Mouse (Mus musculus): ENCODE results near the gene Rpia. TPM values are rescaled to one million over a fixed set of nuclear protein-coding genes. Genes with fewer than 3 reads are reported as not detected.

Gene Rpia
- polyA plus RNA-seq, 1 experiment = 78.5 TPM

- TF ChIP-seq POLR2A (IDR thresholded peaks at IDR 0.05; ENCODE audit: borderline replicate concordance, control insufficient read depth, low read depth, low read length) (no peak), CTCF (IDR thresholded peaks at IDR 0.05; ENCODE audit: control insufficient read depth, insufficient read depth, low read length) (no peak)
- WGBS = 63% methylated on average over 6 of the region's 6 CpGs
- Histone ChIP-seq H3K27ac (ENCODE audit: control insufficient read depth, insufficient read depth, low read depth, low read length, poor library complexity) (no peak overlapping the region), H3K4me1 (ENCODE audit: control insufficient read depth, insufficient read depth, low read length) (peaks cover 4% of the 10 kb centered on the region), H3K4me3 (replicated peaks; ENCODE audit: control insufficient read depth, low read depth, low read length) (no peak overlapping the region)
Measured at GRCm38 (mm10) chr6:70796940-70797339, 4.9 kb upstream of the Rpia start.

GRCm38 (mm10) chr6:70792644-70793043 lies 612 bp upstream of the Rpia start:
- WGBS = 5% methylated on average over 8 of the region's 8 CpGs
- Histone ChIP-seq H3K4me1 (ENCODE audit: control insufficient read depth, insufficient read depth, low read length) (peaks cover 5% of the 10 kb centered on the region; the same call in 1 of the 2 replicates), H3K27ac (ENCODE audit: control insufficient read depth, insufficient read depth, low read depth, low read length, poor library complexity) (peak overlapping the region; percentile 31), H3K4me3 (replicated peaks; ENCODE audit: control insufficient read depth, low read depth, low read length) (peak overlapping the region; percentile 77)
- TF ChIP-seq POLR2A (IDR thresholded peaks at IDR 0.05; ENCODE audit: borderline replicate concordance, control insufficient read depth, low read depth, low read length) (no peak), CTCF (IDR thresholded peaks at IDR 0.05; ENCODE audit: control insufficient read depth, insufficient read depth, low read length) (no peak)

GRCm38 (mm10) chr6:70790852-70791761 lies 925 bp downstream of the Rpia start:
- peak overlapping the region; percentile 73 for H3K27ac ChIP-seq (ENCODE audit: control insufficient read depth, insufficient read depth, low read depth, low read length, poor library complexity)
- WGBS = under 1% methylated on average over 18 of the region's 18 CpGs
- H3K4me1 ChIP-seq (ENCODE audit: control insufficient read depth, insufficient read depth, low read length) = peaks cover 5% of the 10 kb centered on the region; the same call in 1 of the 2 replicates
- H3K4me3 ChIP-seq (replicated peaks; ENCODE audit: control insufficient read depth, low read depth, low read length) = peak overlapping the region; percentile 77
- no peak for TF ChIP-seq CTCF (IDR thresholded peaks at IDR 0.05; ENCODE audit: control insufficient read depth, insufficient read depth, low read length)
- TF ChIP-seq POLR2A (IDR thresholded peaks at IDR 0.05; ENCODE audit: borderline replicate concordance, control insufficient read depth, low read depth, low read length) = no peak

GRCm38 (mm10) chr6:70790034-70790650 lies 1.9 kb downstream of the Rpia start:
- Histone ChIP-seq H3K4me1 (ENCODE audit: control insufficient read depth, insufficient read depth, low read length) (peaks cover 5% of the 10 kb centered on the region; the same call in 1 of the 2 replicates), H3K27ac (ENCODE audit: control insufficient read depth, insufficient read depth, low read depth, low read length, poor library complexity) (peak overlapping the region; percentile 32), H3K4me3 (replicated peaks; ENCODE audit: control insufficient read depth, low read depth, low read length) (peak overlapping the region; percentile 47)
- TF ChIP-seq CTCF (IDR thresholded peaks at IDR 0.05; ENCODE audit: control insufficient read depth, insufficient read depth, low read length) = no peak
- no peak for TF ChIP-seq POLR2A (IDR thresholded peaks at IDR 0.05; ENCODE audit: borderline replicate concordance, control insufficient read depth, low read depth, low read length)
- 24% methylated on average over 9 of the region's 9 CpGs for WGBS

- Histone ChIP-seq H3K27ac (ENCODE audit: control insufficient read depth, insufficient read depth, low read depth, low read length, poor library complexity) (no peak overlapping the region), H3K4me1 (ENCODE audit: control insufficient read depth, insufficient read depth, low read length) (peaks cover 5% of the 10 kb centered on the region; the same call in 1 of the 2 replicates), H3K4me3 (replicated peaks; ENCODE audit: control insufficient read depth, low read depth, low read length) (no peak overlapping the region)
- TF ChIP-seq POLR2A (IDR thresholded peaks at IDR 0.05; ENCODE audit: borderline replicate concordance, control insufficient read depth, low read depth, low read length) (no peak), CTCF (IDR thresholded peaks at IDR 0.05; ENCODE audit: control insufficient read depth, insufficient read depth, low read length) (no peak)
- 79% methylated on average over 3 of the region's 3 CpGs for WGBS
Measured at GRCm38 (mm10) chr6:70789134-70789533, 2.9 kb downstream of the Rpia start.

GRCm38 (mm10) chr6:70787524-70787923 lies 4.5 kb downstream of the Rpia start:
- TF ChIP-seq POLR2A (IDR thresholded peaks at IDR 0.05; ENCODE audit: borderline replicate concordance, control insufficient read depth, low read depth, low read length) (no peak), CTCF (IDR thresholded peaks at IDR 0.05; ENCODE audit: control insufficient read depth, insufficient read depth, low read length) (no peak)
- Histone ChIP-seq H3K4me1 (ENCODE audit: control insufficient read depth, insufficient read depth, low read length) (peaks cover 4% of the 10 kb centered on the region; the same call in 1 of the 2 replicates), H3K4me3 (replicated peaks; ENCODE audit: control insufficient read depth, low read depth, low read length) (no peak overlapping the region), H3K27ac (ENCODE audit: control insufficient read depth, insufficient read depth, low read depth, low read length, poor library complexity) (no peak overlapping the region)
- WGBS = 15% methylated on average over 2 of the region's 2 CpGs

- WGBS = 90% methylated on average over 3 of the region's 3 CpGs
- TF ChIP-seq CTCF (IDR thresholded peaks at IDR 0.05; ENCODE audit: control insufficient read depth, insufficient read depth, low read length) (no peak), POLR2A (IDR thresholded peaks at IDR 0.05; ENCODE audit: borderline replicate concordance, control insufficient read depth, low read depth, low read length) (no peak)
- Histone ChIP-seq H3K4me1 (ENCODE audit: control insufficient read depth, insufficient read depth, low read length) (peaks cover 4% of the 10 kb centered on the region; the same call in 1 of the 2 replicates), H3K4me3 (replicated peaks; ENCODE audit: control insufficient read depth, low read depth, low read length) (no peak overlapping the region), H3K27ac (ENCODE audit: control insufficient read depth, insufficient read depth, low read depth, low read length, poor library complexity) (no peak overlapping the region)
Measured at GRCm38 (mm10) chr6:70785852-70786251, 6.2 kb downstream of the Rpia start.

- 80% methylated on average over 3 of the region's 3 CpGs for WGBS
- TF ChIP-seq POLR2A (IDR thresholded peaks at IDR 0.05; ENCODE audit: borderline replicate concordance, control insufficient read depth, low read depth, low read length) = no peak
- TF ChIP-seq CTCF (IDR thresholded peaks at IDR 0.05; ENCODE audit: control insufficient read depth, insufficient read depth, low read length) = no peak
- H3K4me1 ChIP-seq (ENCODE audit: control insufficient read depth, insufficient read depth, low read length) = peaks cover 4% of the 10 kb centered on the region; the same call in 1 of the 2 replicates
- no peak overlapping the region for H3K4me3 ChIP-seq (replicated peaks; ENCODE audit: control insufficient read depth, low read depth, low read length)
- H3K27ac ChIP-seq (ENCODE audit: control insufficient read depth, insufficient read depth, low read depth, low read length, poor library complexity) = no peak overlapping the region
Measured at GRCm38 (mm10) chr6:70784811-70785210, 7.2 kb downstream of the Rpia start.
